Mouse (Mus musculus): Measurements from ENCODE around the gene Sept9.

- TF ChIP-seq CTCF (IDR thresholded peaks at IDR 0.05; ENCODE audit: low read depth) = no peak
- TF ChIP-seq EP300 (IDR thresholded peaks at IDR 0.05; ENCODE audit: low read depth) = no peak
Measured at GRCm38 (mm10) chr11:117297190-117297829, 97.8 kb downstream of the Sept9 start.
